Mouse (Mus musculus) left cerebral cortex, adult 18-20 months (tissue): ENCODE results near the gene Gm4353. TPM values are rescaled to one million over a fixed set of nuclear protein-coding genes. Genes with fewer than 3 reads are reported as not detected.
"Not testable (repeated sequence)": the region's sequence is repeated elsewhere in the genome, so short reads cannot be mapped to it uniquely, and the experiment has no call there.

Experiments used
- DNase-seq, 2 experiments: peaks; one replicate each; pipeline ENCODE4 v3.0.0; 2021 to 2022; ENCODE audit warnings: low spot score in 2 of 2, mixed read lengths in 1 of 2
- long read RNA-seq, 2 experiments: library from polyadenylated mRNA; stranded (forward); transcript quantifications; one replicate each; pipeline ENCODE4 v2.0.0; 2021
- total RNA-seq, 2 experiments: library from RNA; stranded (reverse); gene quantifications; 2 replicates each; pipeline ENCODE4 v1.2.3; 2021

Gene Gm4353
- 1 to 10 TPM; 2.9 to 3.8 TPM for total RNA-seq
- long read RNA-seq, experiment 1: 0 reads
- long read RNA-seq, experiment 2: 0 reads

DNA sequence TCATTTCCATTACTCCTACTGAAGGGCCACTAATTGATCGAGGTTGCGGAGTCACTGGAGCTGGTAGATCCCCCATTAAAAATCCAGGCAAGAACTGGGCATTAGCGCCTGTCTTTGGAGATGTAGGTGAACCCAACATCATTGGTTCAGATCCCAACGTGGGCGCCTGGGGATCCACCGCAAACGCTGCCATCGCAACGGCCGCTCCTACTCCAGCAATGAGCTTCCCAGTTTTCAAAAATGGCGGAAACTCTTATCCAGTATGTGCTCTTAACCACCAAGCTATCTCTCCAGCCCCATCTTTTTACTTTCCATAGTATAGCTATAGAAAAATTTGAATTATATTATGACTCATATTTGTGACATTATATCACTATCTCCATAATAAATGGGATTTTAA, at the start of gene Gm4353:
Gene Gm4353, minus strand, starts transcription at position 270 of the 400 bp plus-strand sequence.
- DNase-seq: not testable (repeated sequence)

- peak; percentile 79 to 86 for DNase-seq
Measured at GRCm38 (mm10) chr7:116132078-116132477, 47.6 kb upstream of the Gm4353 start.

- peak in 1 of 2 experiments; percentile 30 for DNase-seq
Measured at GRCm38 (mm10) chr7:116131390-116131789, 47.0 kb upstream of the Gm4353 start.

- no peak for DNase-seq
Measured at GRCm38 (mm10) chr7:116129374-116129773, 44.9 kb upstream of the Gm4353 start.

- DNase-seq: no peak
Measured at GRCm38 (mm10) chr7:116128286-116128685, 43.9 kb upstream of the Gm4353 start.

GRCm38 (mm10) chr7:116127052-116127451, 42.6 kb upstream of the Gm4353 start:
- no peak for DNase-seq

DNA sequence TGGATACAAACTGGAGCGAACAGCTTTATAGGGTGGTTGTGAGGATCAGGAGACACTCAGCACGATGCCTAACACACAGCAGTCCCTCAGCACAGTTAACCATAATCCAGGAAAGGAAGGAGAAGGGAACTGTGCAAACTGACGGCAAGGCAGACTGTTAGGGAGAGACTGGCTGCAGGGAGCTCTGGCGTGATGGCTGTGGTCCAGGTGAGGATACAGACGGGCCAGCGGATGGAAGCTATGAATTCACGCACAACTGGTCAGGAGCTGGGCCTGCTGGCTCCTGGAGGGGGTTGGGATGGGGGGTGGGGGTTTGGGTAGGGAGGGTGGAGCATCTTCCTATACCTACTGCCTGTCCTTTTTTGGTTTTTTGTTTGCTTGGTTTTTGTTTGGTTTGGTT, 41.2 kb upstream of the Gm4353 start:
- no peak for DNase-seq

GRCm38 (mm10) chr7:116124057-116124456, 39.6 kb upstream of the Gm4353 start:
- no peak for DNase-seq

GRCm38 (mm10) chr7:116123597-116123985, 39.2 kb upstream of the Gm4353 start:
- DNase-seq: no peak

GRCm38 (mm10) chr7:116122981-116123596, 38.7 kb upstream of the Gm4353 start:
- DNase-seq: no peak

DNA sequence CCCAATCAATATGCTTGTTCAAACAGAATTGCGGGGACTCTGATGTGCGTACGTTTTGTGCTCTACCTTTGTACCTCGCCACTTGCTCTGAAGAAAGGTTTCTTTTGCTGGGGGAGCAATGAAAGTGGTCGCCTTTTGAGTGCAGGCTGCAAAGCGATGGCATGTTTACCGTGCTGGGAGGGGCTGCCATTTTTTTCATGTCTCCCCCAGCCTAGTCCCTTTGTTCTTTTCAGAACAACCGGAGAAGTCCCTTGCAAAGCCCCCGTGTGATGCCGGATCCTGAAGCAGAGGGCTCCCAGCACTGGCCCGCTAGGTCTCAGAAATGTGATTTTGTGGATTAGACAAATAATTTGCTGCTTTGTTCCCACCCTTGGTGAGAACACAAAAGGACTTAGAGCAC, 36.8 kb upstream of the Gm4353 start:
- no peak for DNase-seq

GRCm38 (mm10) chr7:116120737-116121136, 36.3 kb upstream of the Gm4353 start:
- DNase-seq: no peak

- DNase-seq: no peak
Measured at GRCm38 (mm10) chr7:116119306-116119857, 34.9 kb upstream of the Gm4353 start.

GRCm38 (mm10) chr7:116115991-116116390, 31.6 kb upstream of the Gm4353 start:
- no peak for DNase-seq

DNA sequence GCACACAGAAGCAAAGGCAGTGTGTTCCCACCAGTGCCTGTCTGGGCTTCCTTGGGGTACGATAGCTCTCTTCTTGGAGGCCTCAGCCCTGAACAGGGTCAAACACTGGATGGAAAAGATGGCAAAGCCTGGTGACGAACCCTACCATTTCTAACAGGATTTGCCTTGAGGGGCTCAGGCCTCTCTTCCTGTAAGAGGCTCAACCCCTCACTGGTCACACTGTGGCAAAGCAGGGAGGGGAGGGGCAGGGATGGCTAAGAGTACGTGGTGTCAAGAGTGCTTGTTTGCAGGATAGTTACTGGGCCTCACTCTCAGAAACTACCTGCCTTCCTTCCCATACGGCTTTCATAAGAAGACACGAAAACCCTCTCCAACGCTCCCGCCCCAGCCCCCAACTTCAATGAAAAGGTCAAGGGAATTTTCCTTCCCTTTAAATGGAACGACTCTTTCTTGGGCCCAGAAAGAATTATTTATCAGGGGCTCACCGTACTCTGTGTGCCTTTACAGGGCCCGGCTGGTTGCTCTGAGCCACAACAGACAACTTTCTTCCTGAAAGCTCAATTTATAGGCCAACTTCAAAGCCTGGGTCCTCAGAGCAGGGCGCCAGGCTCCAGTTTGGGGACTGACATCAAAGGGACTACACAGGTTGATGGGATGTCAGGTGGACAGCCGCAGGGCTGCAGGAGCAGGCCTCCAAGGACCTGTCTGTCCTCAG, 30.9 kb upstream of the Gm4353 start:
- no peak for DNase-seq

DNA sequence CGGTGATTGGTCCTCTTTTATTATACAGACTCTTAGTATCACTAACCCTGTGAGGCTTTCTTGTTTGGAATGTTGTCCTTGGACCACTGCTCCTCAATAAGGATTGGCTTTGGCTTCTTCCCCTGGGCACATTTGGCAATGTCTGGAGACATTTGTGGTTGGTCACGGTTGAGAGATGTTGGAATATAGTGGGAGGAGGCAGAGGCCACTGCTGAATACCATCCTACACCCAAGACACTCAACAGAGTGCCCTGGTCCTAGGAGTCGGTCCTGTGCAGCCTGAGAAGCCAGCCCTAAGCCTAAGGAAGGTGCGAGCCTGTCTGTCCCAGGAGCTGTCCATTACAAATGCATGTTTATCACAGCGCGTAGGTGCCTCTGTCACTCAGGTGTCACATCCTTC, 27.1 kb upstream of the Gm4353 start:
- no peak for DNase-seq

- no peak for DNase-seq
Measured at GRCm38 (mm10) chr7:116110661-116111060, 26.2 kb upstream of the Gm4353 start.

- no peak for DNase-seq
Measured at GRCm38 (mm10) chr7:116103091-116103490, 18.7 kb upstream of the Gm4353 start.

DNA sequence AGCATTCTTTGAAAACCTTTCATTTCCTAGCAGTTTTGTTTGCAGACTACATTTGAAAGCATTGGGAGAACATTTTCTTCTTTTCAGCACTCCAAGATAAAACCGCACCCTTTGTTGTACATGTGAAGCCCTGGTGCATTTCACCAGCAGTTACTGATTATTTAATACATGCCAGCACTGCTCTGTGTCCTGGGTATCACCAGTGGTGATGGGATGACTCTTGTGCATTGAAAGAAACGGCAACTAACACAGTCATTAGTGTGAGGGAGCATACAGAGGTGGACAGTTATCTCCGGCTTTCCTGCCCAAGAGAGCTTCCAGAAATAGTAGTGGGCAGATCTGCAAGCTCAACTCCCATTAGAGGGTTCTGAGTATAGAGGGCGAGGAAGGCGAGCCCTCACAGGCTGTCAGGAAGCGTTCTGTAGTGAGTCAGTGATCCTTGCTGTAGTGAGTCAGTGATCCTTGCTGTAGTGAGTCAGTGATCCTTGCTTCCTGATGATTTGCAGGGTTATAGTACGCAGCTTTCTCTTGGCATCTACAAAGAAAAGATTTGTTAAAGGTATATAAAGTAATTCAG, 15.6 kb upstream of the Gm4353 start:
- DNase-seq: no peak

DNA sequence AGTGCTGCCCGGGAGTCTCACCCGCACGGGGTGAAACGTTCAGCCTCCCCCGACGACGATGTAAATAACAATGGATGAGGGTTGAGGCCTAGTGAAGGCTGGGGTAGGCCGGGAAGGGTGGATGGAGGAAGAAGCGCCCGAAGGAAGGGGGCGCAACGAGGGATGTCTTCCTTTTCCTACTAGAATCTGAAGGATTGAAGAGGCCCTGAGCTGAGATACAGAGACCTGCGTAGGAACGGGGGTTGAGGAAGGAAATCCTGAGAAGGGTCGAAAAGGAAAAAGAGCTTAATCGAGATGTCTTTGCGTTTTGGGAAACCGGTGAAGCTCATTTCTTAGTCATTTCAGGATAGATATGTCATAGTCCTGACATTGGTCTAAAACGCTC, 9.0 kb upstream of the Gm4353 start:
- no peak for DNase-seq

GRCm38 (mm10) chr7:116092710-116093465, 8.5 kb upstream of the Gm4353 start:
- DNase-seq: peak; percentile 92 to 97
